Mouse (Mus musculus): ENCODE data around the gene Gm10647.
"Not testable (repeated sequence)": the region's sequence is repeated elsewhere in the genome, so short reads cannot be mapped to it uniquely, and the experiment has no call there.

The Gm10647 gene

DNA sequence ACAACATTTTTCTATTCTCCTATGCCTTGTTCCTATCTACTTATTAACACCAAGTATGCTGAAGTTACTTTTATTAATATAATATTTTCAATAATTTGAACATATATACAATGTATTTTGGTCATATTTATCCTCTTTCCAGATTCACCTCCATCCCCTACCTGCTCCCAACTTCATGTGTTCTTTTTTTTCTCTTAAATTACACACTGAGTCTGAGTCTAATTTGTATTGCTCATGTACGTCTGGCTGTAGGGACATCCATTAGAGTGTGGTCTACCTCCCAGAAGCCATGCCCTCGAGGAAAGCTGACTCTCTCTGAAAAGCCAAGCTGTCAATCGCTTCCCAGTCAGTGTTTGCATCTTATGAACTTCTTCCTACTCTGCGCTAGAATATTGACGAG lies at the start of gene Gm10647:
Gene Gm10647, plus strand, starts transcription at position 301 of the 400 bp plus-strand sequence.
- DNase-seq (ENCODE audit: low read depth, low spot score), result no peak

DNA sequence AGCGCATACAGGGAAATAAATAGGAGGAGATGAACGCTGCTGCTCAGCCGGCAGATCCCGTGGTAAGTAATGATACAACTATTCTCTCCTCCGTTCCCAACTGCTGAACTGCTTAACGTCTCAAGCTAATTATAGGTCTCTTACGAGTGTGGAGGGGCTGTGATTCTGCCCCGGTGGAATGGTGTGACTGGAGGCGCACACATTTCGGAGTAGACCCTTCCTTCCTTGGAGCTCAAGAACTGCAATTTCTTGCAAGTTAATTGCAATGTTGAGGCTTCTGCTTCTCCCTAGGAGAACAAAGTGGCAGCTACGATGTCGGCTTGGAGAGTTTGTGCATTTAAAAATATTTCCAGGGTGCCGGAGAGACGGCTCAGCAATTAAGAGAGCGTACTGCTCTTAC lies 48.4 kb upstream of the Gm10647 start:
- DNase-seq (ENCODE audit: low read depth, low spot score), result no peak

DNA sequence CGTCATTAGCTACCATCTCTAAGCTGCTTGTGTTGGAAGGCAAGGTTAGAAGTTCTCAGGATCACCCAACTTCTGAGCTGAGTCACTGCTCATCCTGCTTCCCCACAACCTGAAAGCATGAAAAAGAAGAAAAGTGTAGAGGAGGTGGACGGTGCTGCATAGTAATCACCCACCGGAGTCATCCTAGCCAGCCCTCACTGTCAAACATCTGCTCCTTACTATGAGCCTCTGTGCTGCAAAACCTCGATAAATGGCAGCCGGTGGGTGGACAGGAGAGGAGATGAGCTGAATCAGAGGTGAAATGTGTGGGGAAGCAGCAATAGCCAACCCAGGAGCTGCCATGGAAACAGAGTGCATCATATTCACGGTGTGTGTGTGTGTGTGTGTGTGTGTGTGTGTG lies 44.0 kb upstream of the Gm10647 start:
- DNase-seq (ENCODE audit: low read depth, low spot score), result no peak

DNA sequence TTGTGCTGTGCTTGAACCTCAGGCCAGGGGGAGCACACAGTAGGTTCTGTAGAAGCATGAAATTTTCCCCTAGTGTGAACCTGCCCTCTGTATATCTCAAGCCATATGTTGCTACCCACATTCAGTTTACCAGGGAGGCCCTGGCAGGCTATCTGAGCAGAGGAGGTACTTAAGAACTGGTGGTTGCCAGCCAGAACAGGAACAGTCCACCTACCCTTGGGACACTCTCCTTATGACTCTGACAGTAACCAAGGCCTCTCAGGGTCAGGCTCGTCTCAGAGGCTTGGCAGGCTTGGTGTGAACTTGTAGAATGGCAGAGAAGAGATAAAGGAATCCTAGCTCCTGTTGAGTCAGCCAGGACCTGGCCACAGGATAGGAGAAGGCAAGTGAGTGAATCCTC lies 35.8 kb upstream of the Gm10647 start:
- DNase-seq (ENCODE audit: low read depth, low spot score), result no peak

DNA sequence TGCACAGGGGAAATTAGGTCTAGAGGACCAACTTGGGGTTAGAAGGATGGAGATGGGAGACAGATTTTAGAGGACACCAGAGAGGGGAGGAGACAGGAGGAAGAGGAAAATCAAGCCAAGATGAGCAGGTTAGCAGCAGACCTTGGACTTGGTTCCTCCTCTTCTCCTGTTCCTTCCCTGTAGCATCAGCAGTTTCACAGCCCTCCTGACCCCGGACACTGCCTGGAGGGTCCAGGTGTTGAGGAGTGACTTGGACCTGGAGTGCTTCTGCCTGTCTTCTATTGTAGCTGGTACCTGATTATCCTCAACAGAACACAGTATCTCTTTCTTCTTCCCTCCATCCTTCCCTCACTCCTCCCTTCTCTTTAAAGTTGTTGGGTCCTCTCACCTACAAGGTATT lies 28.1 kb upstream of the Gm10647 start:
- no peak for DNase-seq (ENCODE audit: low read depth, low spot score)

GRCm38 (mm10) chr9:66769275-66769674 lies 27.6 kb upstream of the Gm10647 start:
- no peak for DNase-seq (ENCODE audit: low read depth, low spot score)

DNA sequence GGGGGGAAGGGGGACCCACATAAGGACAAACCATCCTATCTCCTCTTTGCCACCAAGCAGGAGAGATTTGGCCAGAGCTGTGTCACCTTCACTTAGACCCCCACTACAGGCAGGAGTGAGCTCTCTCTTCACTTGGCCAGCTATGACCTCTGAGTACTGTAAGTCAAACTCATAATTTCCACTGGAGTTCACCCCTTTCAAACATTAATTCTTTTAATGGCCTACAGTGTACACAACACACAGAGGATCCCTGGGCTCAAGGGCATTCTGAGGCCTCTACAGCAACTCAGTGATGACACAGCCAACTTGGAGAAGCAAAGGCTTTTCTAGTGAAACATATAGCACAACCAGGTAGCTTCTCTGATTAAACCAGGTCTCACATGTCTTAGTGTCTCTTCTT lies 26.1 kb upstream of the Gm10647 start:
- DNase-seq (ENCODE audit: low read depth, low spot score), result no peak

- not testable (repeated sequence) for DNase-seq (ENCODE audit: low read depth, low spot score)
These were observed 12.3 kb upstream of the Gm10647 start for GRCm38 (mm10) chr9:66784552-66784951.

DNA sequence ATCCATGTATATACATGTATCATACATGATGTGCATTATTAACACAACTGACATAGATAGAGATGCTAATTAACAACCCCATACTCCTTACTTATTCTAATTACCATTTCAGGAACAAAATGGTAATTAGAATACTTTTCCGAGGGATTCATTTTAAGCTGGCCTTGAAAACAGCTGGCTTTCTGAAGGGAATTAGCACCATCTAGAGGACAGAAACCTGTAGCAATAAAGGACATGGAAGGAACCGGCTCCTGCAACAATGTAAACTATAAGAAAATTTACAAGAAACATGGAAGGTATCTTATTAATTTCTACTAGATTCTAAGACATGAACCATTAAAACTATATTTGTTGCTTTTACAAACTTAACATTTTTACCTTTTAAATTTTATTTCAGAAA lies 9.0 kb upstream of the Gm10647 start:
- DNase-seq (ENCODE audit: low read depth, low spot score), result no peak

GRCm38 (mm10) chr9:66794629-66795463 lies 2.0 kb upstream of the Gm10647 start:
- peak; percentile 34 for DNase-seq (ENCODE audit: low read depth, low spot score)

GRCm38 (mm10) chr9:66795464-66796324 lies 1.1 kb upstream of the Gm10647 start, which contains the start of gene Aph1b:
TSS of gene Aph1b (minus strand) at chr9:66795490.
- peak; percentile 96 for DNase-seq (ENCODE audit: low read depth, low spot score)

- no peak for DNase-seq (ENCODE audit: low read depth, low spot score)
These were observed 5.1 kb downstream of the Gm10647 start for GRCm38 (mm10) chr9:66801947-66802346.

DNA sequence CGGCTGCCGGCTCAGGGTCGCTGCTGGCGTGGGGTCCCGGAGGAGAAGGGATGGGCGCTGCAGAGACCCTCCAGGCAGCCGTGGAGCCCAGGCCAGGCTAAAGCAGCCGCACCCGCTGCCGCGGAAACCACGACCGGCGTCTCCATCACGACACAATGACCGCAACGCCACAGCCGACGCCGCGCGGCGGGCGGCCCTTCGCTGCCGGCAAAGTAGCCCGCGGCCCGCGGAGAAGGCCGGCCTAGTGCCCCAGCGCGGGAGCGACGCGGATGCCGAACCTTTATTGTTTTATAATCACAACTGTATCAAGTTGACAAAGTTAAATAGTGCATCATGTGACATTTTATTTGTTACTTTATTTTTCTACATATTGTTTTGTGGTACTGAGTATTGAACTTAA lies 9.1 kb downstream of the Gm10647 start:
- DNase-seq (ENCODE audit: low read depth, low spot score), result not testable (repeated sequence)

GRCm38 (mm10) chr9:66813392-66813791 lies 16.6 kb downstream of the Gm10647 start:
- DNase-seq (ENCODE audit: low read depth, low spot score), result no peak

DNA sequence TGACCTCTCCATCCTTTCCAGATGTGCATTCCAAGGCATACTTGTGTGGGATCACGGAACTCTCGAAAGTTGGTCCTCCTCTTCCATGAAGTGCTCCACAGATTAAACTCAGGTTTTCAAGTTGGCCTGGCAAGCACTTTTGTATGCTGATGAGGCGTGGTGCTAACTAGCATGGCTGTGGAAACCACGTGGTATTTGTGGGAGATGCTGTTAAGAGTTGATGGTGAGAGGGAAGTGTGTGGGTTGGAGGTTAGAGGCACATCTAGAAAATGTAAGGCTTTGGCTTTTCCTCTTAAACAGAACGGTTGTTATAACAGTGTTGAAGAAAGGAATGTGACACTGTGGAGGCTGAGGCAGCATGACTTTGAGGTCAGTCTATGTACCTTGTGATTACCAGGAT lies 24.2 kb downstream of the Gm10647 start:
- DNase-seq (ENCODE audit: low read depth, low spot score), result no peak

DNA sequence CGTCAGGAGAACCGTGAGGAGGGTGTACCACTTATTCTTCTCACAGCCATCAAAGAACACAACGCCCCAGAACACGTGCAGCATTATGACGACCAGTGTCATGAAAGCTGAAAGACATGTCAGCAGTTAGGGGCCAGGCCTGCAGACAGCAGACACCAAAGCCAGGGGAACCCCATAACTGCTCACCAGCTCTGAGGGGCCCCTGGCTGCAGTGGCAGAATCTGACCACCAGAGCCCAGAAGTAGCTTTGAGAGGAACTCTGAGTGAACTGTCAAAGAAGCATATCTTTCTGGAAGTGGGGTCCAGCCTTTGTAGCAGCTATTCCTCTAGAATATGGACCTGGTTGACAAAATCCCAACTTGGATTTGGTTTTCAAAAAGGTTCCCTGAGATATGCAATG lies 25.4 kb downstream of the Gm10647 start:
- DNase-seq (ENCODE audit: low read depth, low spot score), result not testable (repeated sequence)

DNA sequence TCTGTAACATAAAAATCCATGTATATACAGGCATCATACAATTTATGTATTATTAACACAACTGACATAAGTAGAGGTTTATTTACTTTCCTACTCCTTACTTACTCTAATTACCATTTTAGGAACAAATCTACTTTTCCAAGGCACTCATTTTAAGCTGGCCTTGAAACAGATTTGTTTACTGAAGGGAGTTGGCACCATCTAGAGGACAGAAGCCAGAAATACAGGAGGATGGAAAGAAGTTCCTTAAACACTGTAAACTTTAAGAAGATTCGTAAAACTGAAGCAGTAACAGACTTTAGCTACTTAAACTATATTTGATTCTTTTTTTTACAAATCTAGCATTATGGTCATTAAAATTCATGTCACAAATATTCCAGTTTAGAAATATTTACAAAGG lies 29.2 kb downstream of the Gm10647 start:
- no peak for DNase-seq (ENCODE audit: low read depth, low spot score)

GRCm38 (mm10) chr9:66832366-66832908 lies 35.6 kb downstream of the Gm10647 start:
- no peak for DNase-seq (ENCODE audit: low read depth, low spot score)

GRCm38 (mm10) chr9:66833851-66834250 lies 37.0 kb downstream of the Gm10647 start:
- no peak for DNase-seq (ENCODE audit: low read depth, low spot score)

GRCm38 (mm10) chr9:66834318-66835096 lies 37.7 kb downstream of the Gm10647 start, which contains the start of gene Aph1c:
TSS of gene Aph1c (minus strand) at chr9:66834726.
- peak; percentile 95 for DNase-seq (ENCODE audit: low read depth, low spot score)

DNA sequence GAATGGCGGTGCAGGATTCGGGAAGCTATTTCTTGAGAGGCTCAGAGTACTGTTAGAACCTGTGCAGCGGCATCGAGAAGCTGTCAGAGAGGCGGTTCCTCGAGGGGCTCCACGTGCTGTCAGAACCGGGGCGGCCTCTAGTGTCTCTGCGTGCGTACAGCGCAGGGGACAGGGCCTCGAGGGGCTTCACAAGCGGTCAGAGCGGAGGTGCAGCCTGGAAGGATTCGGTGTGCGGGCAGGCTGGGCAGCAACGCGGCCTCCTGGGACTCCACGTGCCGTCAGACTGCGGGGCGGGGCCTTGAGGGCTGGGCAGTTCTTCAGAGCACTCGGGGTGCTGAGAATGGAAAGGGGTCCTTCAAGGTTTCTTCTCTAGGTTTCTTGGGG lies 38.2 kb downstream of the Gm10647 start:
- no peak for DNase-seq (ENCODE audit: low read depth, low spot score)
